Mouse (Mus musculus) MEL (cell line): ENCODE data around the gene Mrps23. TPM values are rescaled to one million over a fixed set of nuclear protein-coding genes. Genes with fewer than 3 reads are reported as not detected.

Source experiments
- DNase-seq: peaks from one replicate; pipeline ENCODE4 v3.0.0; 2011; ENCODE audit warnings: low read depth, low spot score
- H3K27ac ChIP-seq: 2 replicates; pipeline ENCODE4 v1.5.1; 2012; ENCODE audit warnings: low read depth, mild to moderate bottlenecking, control low read depth, low read length, moderate library complexity; ENCODE audit not compliant: control insufficient read depth
- H3K27me3 ChIP-seq, 2 experiments: fragments of 150-350 bp in 1 of 2; sonication (generic) in 1 of 2; 2 replicates each; pipeline ENCODE4 v1.6.1; 2012; ENCODE audit warnings: low read length in 2 of 2, mild to moderate bottlenecking in 2 of 2, improper control_type of control experiment in 1 of 2, moderate library complexity in 1 of 2; ENCODE audit not compliant: insufficient read depth in 2 of 2, control insufficient read depth in 1 of 2
- H3K36me3 ChIP-seq, 2 experiments: 2 replicates each; pipeline ENCODE4 v1.6.1; 2012 to 2014; ENCODE audit warnings: low read length in 2 of 2, improper control_type of control experiment in 1 of 2, inconsistent platforms in 1 of 2, mild to moderate bottlenecking in 1 of 2; ENCODE audit not compliant: insufficient read depth in 2 of 2, control insufficient read depth in 1 of 2
- H3K4me1 ChIP-seq, 2 experiments: fragments of 150-350 bp in 1 of 2; sonication (generic) in 1 of 2; 2 replicates each; pipeline ENCODE4 v1.6.1; 2012; ENCODE audit warnings: low read length in 2 of 2, improper control_type of control experiment in 1 of 2, mild to moderate bottlenecking in 1 of 2; ENCODE audit not compliant: insufficient read depth in 2 of 2, control insufficient read depth in 1 of 2
- H3K4me3 ChIP-seq, 2 experiments: fragments of 150-350 bp in 1 of 2; sonication (generic) in 1 of 2; 2 replicates each; pipeline ENCODE4 v1.5.1; 2012; ENCODE audit warnings: low read depth in 2 of 2, low read length in 2 of 2, mild to moderate bottlenecking in 2 of 2, moderate library complexity in 2 of 2, control low read depth in 1 of 2, improper control_type of control experiment in 1 of 2; ENCODE audit not compliant: control insufficient read depth in 1 of 2, insufficient read depth in 1 of 2
- H3K79me2 ChIP-seq: 2 replicates; pipeline ENCODE4 v1.6.1; 2012; ENCODE audit warnings: mild to moderate bottlenecking, low read length, moderate library complexity; ENCODE audit not compliant: control insufficient read depth, poor library complexity, insufficient read depth
- H3K9ac ChIP-seq: 2 replicates; pipeline ENCODE4 v1.6.1; 2012; ENCODE audit warnings: low read depth, mild to moderate bottlenecking, control low read depth, low read length, moderate library complexity; ENCODE audit not compliant: control insufficient read depth, poor library complexity, severe bottlenecking
- H3K9me3 ChIP-seq: fragments of 150-350 bp; sonication (generic); replicated peaks from 2 replicates; pipeline ENCODE4 v1.6.1; 2012; ENCODE audit warnings: mild to moderate bottlenecking, low read length, improper control_type of control experiment, moderate library complexity; ENCODE audit not compliant: insufficient read depth
- BHLHE40 ChIP-seq: IDR thresholded peaks from 2 replicates; pipeline ENCODE4 v1.6.1; 2012; ENCODE audit warnings: low read depth, mild to moderate bottlenecking, inconsistent platforms, low read length, improper control_type of control experiment, borderline replicate concordance
- CHD2 ChIP-seq: IDR thresholded peaks from 2 replicates; pipeline ENCODE4 v1.6.1; 2011; ENCODE audit warnings: low read length, improper control_type of control experiment
- CTCF ChIP-seq, 3 experiments: IDR thresholded peaks in 2 of 3; conservative IDR thresholded peaks in 1 of 3; 2 replicates each; pipeline ENCODE4 v1.5.1; 2011 to 2012; ENCODE audit warnings: low read length in 3 of 3, low read depth in 2 of 3, mild to moderate bottlenecking in 2 of 3, improper control_type of control experiment in 1 of 3, inconsistent platforms in 1 of 3, mixed read lengths in 1 of 3, moderate library complexity in 1 of 3; ENCODE audit not compliant: control insufficient read depth in 1 of 3, insufficient read depth in 1 of 3, poor library complexity in 1 of 3, severe bottlenecking in 1 of 3
- E2F4 ChIP-seq: IDR thresholded peaks from 2 replicates; pipeline ENCODE4 v1.6.1; 2011; ENCODE audit warnings: low read depth, low read length, improper control_type of control experiment, borderline replicate concordance
- EP300 ChIP-seq, 2 experiments: IDR thresholded peaks; 2 replicates each; pipeline ENCODE4 v1.6.1; 2011; ENCODE audit warnings: improper control_type of control experiment in 2 of 2, low read length in 2 of 2, low read depth in 1 of 2, mild to moderate bottlenecking in 1 of 2
- ETS1 ChIP-seq: IDR thresholded peaks from 2 replicates; pipeline ENCODE4 v1.6.1; 2012; ENCODE audit warnings: low read depth, mild to moderate bottlenecking, inconsistent platforms, low read length, improper control_type of control experiment, moderate library complexity
- HCFC1 ChIP-seq: IDR thresholded peaks from 2 replicates; pipeline ENCODE4 v1.6.1; 2012; ENCODE audit warnings: low read depth, mild to moderate bottlenecking, inconsistent platforms, low read length, improper control_type of control experiment, moderate library complexity
- JUND ChIP-seq: IDR thresholded peaks from 2 replicates; pipeline ENCODE4 v1.6.1; 2011; ENCODE audit warnings: low read depth, mild to moderate bottlenecking, improper control_type of control experiment, low read length
- MAX ChIP-seq: IDR thresholded peaks from 2 replicates; pipeline ENCODE4 v1.6.1; 2011; ENCODE audit warnings: low read length, improper control_type of control experiment
- MAZ ChIP-seq: IDR thresholded peaks from 2 replicates; pipeline ENCODE4 v1.6.1; 2012; ENCODE audit warnings: low read depth, mild to moderate bottlenecking, inconsistent platforms, low read length, improper control_type of control experiment
- MEF2A ChIP-seq: IDR thresholded peaks from 2 replicates; pipeline ENCODE4 v1.6.1; 2014; ENCODE audit warnings: low read depth, mild to moderate bottlenecking, inconsistent platforms, low read length, improper control_type of control experiment; ENCODE audit not compliant: poor library complexity, insufficient replicate concordance, severe bottlenecking; ENCODE audit errors: extremely low read depth
- MXI1 ChIP-seq: IDR thresholded peaks from 2 replicates; pipeline ENCODE4 v1.6.1; 2011; ENCODE audit warnings: mild to moderate bottlenecking, low read depth, low read length, improper control_type of control experiment
- MYB ChIP-seq: IDR thresholded peaks from 2 replicates; pipeline ENCODE4 v1.6.1; 2011; ENCODE audit warnings: mild to moderate bottlenecking, low read depth, low read length, improper control_type of control experiment
- MYC ChIP-seq: IDR thresholded peaks from 2 replicates; pipeline ENCODE4 v1.6.1; 2011; ENCODE audit warnings: low read depth, mild to moderate bottlenecking, low read length, improper control_type of control experiment, moderate library complexity
- NELFE ChIP-seq: IDR thresholded peaks from 2 replicates; pipeline ENCODE4 v1.6.1; 2011; ENCODE audit warnings: low read depth, low read length, improper control_type of control experiment
- NRF1 ChIP-seq: IDR thresholded peaks from 2 replicates; pipeline ENCODE4 v1.6.1; 2014; ENCODE audit warnings: low read depth, mild to moderate bottlenecking, inconsistent platforms, low read length, improper control_type of control experiment, moderate library complexity; ENCODE audit not compliant: poor library complexity, insufficient read depth, severe bottlenecking
- POLR2A ChIP-seq, 2 experiments: IDR thresholded peaks; 2 replicates each; pipeline ENCODE4 v1.6.1; 2011 to 2012; ENCODE audit warnings: low read length in 2 of 2, mild to moderate bottlenecking in 2 of 2, control low read depth in 1 of 2, improper control_type of control experiment in 1 of 2, low read depth in 1 of 2, moderate library complexity in 1 of 2; ENCODE audit not compliant: control insufficient read depth in 1 of 2, insufficient read depth in 1 of 2, poor library complexity in 1 of 2
- POLR2AphosphoS5 ChIP-seq: IDR thresholded peaks from 2 replicates; pipeline ENCODE4 v1.6.1; 2012; ENCODE audit warnings: low read depth, borderline replicate concordance, mild to moderate bottlenecking, inconsistent platforms, low read length, moderate library complexity, mixed read lengths
- RAD21 ChIP-seq: IDR thresholded peaks from 2 replicates; pipeline ENCODE4 v1.6.1; 2011; ENCODE audit warnings: mild to moderate bottlenecking, low read depth, low read length, improper control_type of control experiment
- RCOR1 ChIP-seq: IDR thresholded peaks from 2 replicates; pipeline ENCODE4 v1.6.1; 2012; ENCODE audit warnings: low read depth, mild to moderate bottlenecking, inconsistent platforms, low read length, improper control_type of control experiment
- SIN3A ChIP-seq: IDR thresholded peaks from 2 replicates; pipeline ENCODE4 v1.6.1; 2012; ENCODE audit warnings: low read length, improper control_type of control experiment, inconsistent platforms
- SMC3 ChIP-seq: IDR thresholded peaks from 2 replicates; pipeline ENCODE4 v1.6.1; 2011; ENCODE audit warnings: low read depth, low read length, improper control_type of control experiment
- TBP ChIP-seq: IDR thresholded peaks from 2 replicates; pipeline ENCODE4 v1.8.0; 2011; ENCODE audit warnings: low read depth, low read length, improper control_type of control experiment
- TCF12 ChIP-seq: IDR thresholded peaks from 2 replicates; pipeline ENCODE4 v1.6.1; 2014; ENCODE audit warnings: low read depth, mild to moderate bottlenecking, inconsistent platforms, low read length, improper control_type of control experiment, moderate library complexity
- UBTF ChIP-seq: IDR thresholded peaks from 2 replicates; pipeline ENCODE4 v1.6.1; 2012; ENCODE audit warnings: low read depth, mild to moderate bottlenecking, inconsistent platforms, low read length, improper control_type of control experiment, moderate library complexity, borderline replicate concordance; ENCODE audit not compliant: insufficient read depth
- USF2 ChIP-seq, 2 experiments: IDR thresholded peaks; 2 replicates each; pipeline ENCODE4 v1.6.1; 2011 to 2012; ENCODE audit warnings: improper control_type of control experiment in 2 of 2, low read length in 2 of 2, borderline replicate concordance in 1 of 2, inconsistent platforms in 1 of 2, low read depth in 1 of 2, mild to moderate bottlenecking in 1 of 2; ENCODE audit not compliant: insufficient read depth in 1 of 2
- ZC3H11A ChIP-seq: IDR thresholded peaks from 2 replicates; pipeline ENCODE4 v1.6.1; 2012; ENCODE audit warnings: low read depth, mild to moderate bottlenecking, inconsistent platforms, low read length, improper control_type of control experiment
- polyA plus RNA-seq, 2 experiments: library from polyadenylated mRNA; stranded (reverse) in 1 of 2; unstranded in 1 of 2; fragments of >175 nt in 1 of 2; fragments of >200 nt in 1 of 2; gene quantifications; 2 replicates each; pipeline versions ENCODE4 v1.2.1 to v1.2.4; 2012; ENCODE audit warnings: low replicate concordance in 2 of 2, low read depth in 1 of 2; ENCODE audit not compliant: insufficient read length in 2 of 2, insufficient read depth in 1 of 2, missing spikeins in 1 of 2
- total RNA-seq: library from RNA; depleted of rRNA; stranded (reverse); fragments of 300-350 nt; gene quantifications from 2 replicates; pipeline ENCODE4 v1.2.3, GENCODE M21; 2012

Gene Mrps23
- total and polyA plus RNA-seq, 3 experiments: 190 to 381 TPM; not detected in 1

GRCm38 (mm10) chr11:88161051-88161581 lies 43.1 kb upstream of the Mrps23 start (continued):
- TF ChIP-seq USF2 (IDR thresholded peaks at IDR 0.05; ENCODE audit: borderline replicate concordance in 1 of 2, insufficient read depth in 1 of 2, low read depth in 1 of 2, low read length in 2 of 2): no peak
- TF ChIP-seq CTCF (IDR thresholded peaks at IDR 0.05 in 2 of 3, conservative IDR thresholded peaks at IDR 0.05 in 1 of 3; ENCODE audit: control insufficient read depth in 1 of 3, insufficient read depth in 1 of 3, low read depth in 2 of 3, low read length in 3 of 3, poor library complexity in 1 of 3, severe bottlenecking in 1 of 3): no peak
- TF ChIP-seq EP300 (IDR thresholded peaks at IDR 0.05; ENCODE audit: low read depth in 1 of 2, low read length in 2 of 2): 0 out of 4 replicates have a peak, but pooled peaks of 1 of the 2 experiments have one; percentile 6
- no peak for TF ChIP-seq ZC3H11A
- no peak for TF ChIP-seq HCFC1
- TF ChIP-seq NRF1: peak; percentile 44; the same call in 1 of the 2 replicates
- TF ChIP-seq TBP: no peak
- TF ChIP-seq CHD2: no peak
- TF ChIP-seq POLR2AphosphoS5: no peak
- TF ChIP-seq POLR2A (IDR thresholded peaks at IDR 0.05; ENCODE audit: control insufficient read depth in 1 of 2, insufficient read depth in 1 of 2, low read depth in 1 of 2, low read length in 2 of 2, poor library complexity in 1 of 2): no peak
- TF ChIP-seq E2F4: no peak
- TF ChIP-seq ETS1: peak; percentile 5; the same call in 1 of the 2 replicates
- TF ChIP-seq UBTF: no peak
- TF ChIP-seq, all 39 proteins: peak for 8

GRCm38 (mm10) chr11:88161651-88162362 lies 42.4 kb upstream of the Mrps23 start:
- Histone ChIP-seq H3K27ac (0 out of 2 replicates have a peak overlapping the region, but pooled peaks have one; percentile 1), H3K9ac (peak overlapping the region; percentile 53), H3K79me2 (no peaks in the 10 kb centered on the region; the same call in 1 of the 2 replicates), H3K4me3 (peak overlapping the region; percentile 50 to 84), H3K9me3 (no peaks in the 10 kb centered on the region), H3K27me3 (no peaks in the 10 kb centered on the region), H3K4me1 (peaks cover 0 to 19% of the 10 kb centered on the region in 2 experiments; a peak in 3 of 4 replicates), H3K36me3 (peaks cover 0 to 4% of the 10 kb centered on the region in 2 experiments; a peak in 2 of 4 replicates)
- DNase-seq: peak; percentile 84
- TF ChIP-seq JUND: no peak
- TF ChIP-seq NRF1: 0 out of 2 replicates have a peak, but pooled peaks have one; percentile 27
- TF ChIP-seq RCOR1: no peak
- no peak for TF ChIP-seq MYB
- TF ChIP-seq MEF2A: no peak
- TF ChIP-seq TCF12: peak; percentile 24; the same call in 1 of the 2 replicates
- TF ChIP-seq MAZ: 0 out of 2 replicates have a peak, but pooled peaks have one; percentile 39
- peak; percentile 50; the same call in 1 of the 2 replicates for TF ChIP-seq ETS1
- TF ChIP-seq CHD2: peak; percentile 63
- no peak for TF ChIP-seq MAX
- peak; percentile 55 to 85 (median 78) for TF ChIP-seq CTCF (IDR thresholded peaks at IDR 0.05 in 2 of 3, conservative IDR thresholded peaks at IDR 0.05 in 1 of 3; ENCODE audit: control insufficient read depth in 1 of 3, insufficient read depth in 1 of 3, low read depth in 2 of 3, low read length in 3 of 3, poor library complexity in 1 of 3, severe bottlenecking in 1 of 3)
- TF ChIP-seq RAD21: peak; percentile 53
- TF ChIP-seq BHLHE40: 0 out of 2 replicates have a peak, but pooled peaks have one; percentile 23
- no peak for TF ChIP-seq NELFE
- TF ChIP-seq HCFC1: 0 out of 2 replicates have a peak, but pooled peaks have one; percentile 38
- 0 out of 2 replicates have a peak, but pooled peaks have one; percentile 3 for TF ChIP-seq MYC
- no peak for TF ChIP-seq USF2 (IDR thresholded peaks at IDR 0.05; ENCODE audit: borderline replicate concordance in 1 of 2, insufficient read depth in 1 of 2, low read depth in 1 of 2, low read length in 2 of 2)
- TF ChIP-seq MXI1: no peak
- peak; percentile 67 for TF ChIP-seq SMC3
- no peak for TF ChIP-seq SIN3A
